Mouse (Mus musculus) cortical plate, adult 2 months (tissue): ENCODE measurements around the gene Nr1d2. TPM values are rescaled to one million over a fixed set of nuclear protein-coding genes. Genes with fewer than 3 reads are reported as not detected.
"Not testable (repeated sequence)": the region's sequence is repeated elsewhere in the genome, so short reads cannot be mapped to it uniquely, and the experiment has no call there.

Source experiments
- H3K27ac ChIP-seq: fragments of 200-500 bp; 2 replicates; pipeline ENCODE4 v1.5.1; 2012; ENCODE audit warnings: low read length, control low read depth, inconsistent platforms; ENCODE audit not compliant: insufficient read depth
- H3K4me1 ChIP-seq: fragments of 200-500 bp; 2 replicates; pipeline ENCODE4 v1.6.1; 2011; ENCODE audit warnings: low read length; ENCODE audit not compliant: control insufficient read depth, insufficient read depth
- H3K4me3 ChIP-seq: fragments of 200-500 bp; 2 replicates; pipeline ENCODE4 v1.5.1; 2011; ENCODE audit warnings: mild to moderate bottlenecking, low read length, control low read depth; ENCODE audit not compliant: insufficient read depth
- CTCF ChIP-seq: fragments of 200-500 bp; IDR thresholded peaks from 2 replicates; pipeline ENCODE4 v1.5.1; 2011; ENCODE audit warnings: mild to moderate bottlenecking, control low read depth, low read length; ENCODE audit not compliant: insufficient read depth; ENCODE audit errors: extremely low read depth
- POLR2A ChIP-seq: fragments of 200-500 bp; IDR thresholded peaks from 2 replicates; pipeline ENCODE4 v1.6.1; 2011; ENCODE audit warnings: mild to moderate bottlenecking, low read length, control low read depth; ENCODE audit not compliant: insufficient read depth; ENCODE audit errors: extremely low read depth
- polyA plus RNA-seq: library from polyadenylated mRNA; depleted of rRNA; stranded (reverse); fragments of >200 nt; gene quantifications from 2 replicates; pipeline ENCODE4 v1.2.3, GENCODE M21; 2012; rRNA removed

The Nr1d2 gene
- 58.5 and 60.2 TPM in 2 replicates for polyA plus RNA-seq

DNA sequence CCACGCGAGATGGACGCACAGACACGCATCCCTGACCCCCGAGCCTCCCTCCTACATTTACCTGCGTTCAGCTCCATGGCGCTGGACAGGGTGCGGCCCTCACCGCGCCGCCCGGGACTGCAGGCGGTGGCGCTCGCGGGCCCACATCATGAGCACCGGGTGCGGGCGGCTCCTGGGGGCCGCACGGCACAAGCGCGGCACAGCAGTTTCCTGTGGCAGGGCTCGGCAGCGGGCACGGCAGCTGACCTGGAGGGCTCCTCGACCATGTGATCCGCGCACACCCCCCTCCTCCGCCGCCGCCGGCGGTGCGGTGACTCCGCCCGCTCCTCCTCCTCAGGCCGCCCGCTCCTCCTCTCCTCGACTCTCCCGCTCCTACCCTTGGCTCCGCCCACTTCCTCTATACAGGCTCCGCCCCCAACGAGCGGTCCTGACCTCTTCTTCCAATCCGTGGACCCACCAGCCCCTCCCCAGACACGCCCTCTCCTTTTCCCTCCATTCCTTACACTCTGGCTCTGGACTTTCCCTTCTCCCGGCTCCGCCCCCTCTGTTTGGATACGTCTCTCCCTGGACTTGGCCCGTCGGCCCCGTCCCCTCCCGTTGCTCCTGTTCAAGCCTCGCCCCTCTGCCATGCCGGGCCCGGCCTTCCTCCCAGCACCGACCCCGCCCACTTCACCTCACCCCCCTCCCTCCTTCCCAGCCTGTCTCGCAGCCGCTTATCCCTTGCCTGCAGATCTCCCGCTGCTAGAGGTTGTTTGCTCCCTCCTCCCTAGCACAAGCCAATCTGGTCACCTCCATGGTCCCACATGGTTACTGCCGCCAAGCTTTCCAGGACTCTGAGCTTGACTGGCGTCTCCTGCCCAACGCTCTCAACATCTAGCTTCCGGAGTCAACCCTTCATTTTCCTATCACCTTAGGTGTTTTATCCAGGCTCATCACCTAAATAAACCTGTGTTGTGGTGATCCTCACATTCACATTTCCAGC, at the start of gene Nr1d2:
Nr1d2 (minus strand) TSS at position 378 of the 982 bp plus-strand sequence.
- Histone ChIP-seq H3K4me3 (peak within 1 kb of the TSS; percentile 73), H3K27ac (peak within 1 kb of the TSS; percentile 100), H3K4me1 (no peaks in the 10 kb centered on the region)
- TF ChIP-seq CTCF (no peak), POLR2A (peak; percentile 46)

- Histone ChIP-seq H3K4me1 (peaks cover 4% of the 10 kb centered on the region; the same call in 1 of the 2 replicates), H3K27ac (no peak overlapping the region), H3K4me3 (no peak overlapping the region)
- TF ChIP-seq POLR2A = no peak
- TF ChIP-seq CTCF = no peak
These were observed 48.5 kb upstream of the Nr1d2 start for GRCm38 (mm10) chr14:18287391-18287790.

DNA sequence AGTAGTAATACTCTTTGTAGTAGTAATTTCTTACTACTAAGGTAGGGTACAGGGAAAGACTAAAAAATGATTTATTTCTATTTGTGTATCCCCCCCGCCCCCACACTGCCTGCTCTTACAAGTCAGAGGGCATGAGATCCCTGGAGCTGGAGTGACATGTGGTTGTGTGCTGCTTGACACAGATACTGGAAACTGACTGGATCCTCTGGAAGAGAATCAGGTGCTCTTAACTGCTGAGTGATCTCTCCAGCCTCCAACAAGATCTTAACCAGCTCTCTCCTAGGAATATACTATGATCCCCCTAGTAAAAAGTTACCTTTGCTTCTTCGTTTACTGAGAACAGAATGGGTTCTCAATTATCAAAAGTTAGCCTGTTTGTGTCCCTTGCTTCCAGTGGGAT, 47.5 kb upstream of the Nr1d2 start:
- H3K27ac ChIP-seq = no peak overlapping the region
- peaks cover 1% of the 10 kb centered on the region; the same call in 1 of the 2 replicates for H3K4me1 ChIP-seq
- TF ChIP-seq POLR2A = no peak
- no peak for TF ChIP-seq CTCF
- no peak overlapping the region for H3K4me3 ChIP-seq

GRCm38 (mm10) chr14:18285476-18285875, 46.5 kb upstream of the Nr1d2 start:
- Histone ChIP-seq H3K27ac (no peak overlapping the region), H3K4me1 (peaks cover 1% of the 10 kb centered on the region; the same call in 1 of the 2 replicates), H3K4me3 (no peak overlapping the region)
- no peak for TF ChIP-seq CTCF
- no peak for TF ChIP-seq POLR2A

GRCm38 (mm10) chr14:18284581-18284980, 45.7 kb upstream of the Nr1d2 start:
- 0 out of 2 replicates have a peak, but pooled peaks have one; percentile 2 for TF ChIP-seq CTCF
- no peak for TF ChIP-seq POLR2A
- Histone ChIP-seq H3K4me3 (no peak overlapping the region), H3K27ac (no peak overlapping the region), H3K4me1 (peaks cover 1% of the 10 kb centered on the region; the same call in 1 of the 2 replicates)

GRCm38 (mm10) chr14:18280375-18280774, 41.4 kb upstream of the Nr1d2 start:
- no peak overlapping the region for H3K4me3 ChIP-seq

GRCm38 (mm10) chr14:18274526-18274925, 35.6 kb upstream of the Nr1d2 start:
- H3K4me1 ChIP-seq = no peaks in the 10 kb centered on the region
- TF ChIP-seq POLR2A (no peak), CTCF (no peak)
- H3K27ac ChIP-seq = no peak overlapping the region

More at GRCm38 (mm10) chr14:18280375-18280774, 41.4 kb upstream of the Nr1d2 start:
- TF ChIP-seq CTCF = no peak
- no peak for TF ChIP-seq POLR2A
- Histone ChIP-seq H3K27ac (no peak overlapping the region), H3K4me1 (peaks cover 1% of the 10 kb centered on the region; the same call in 1 of the 2 replicates)

DNA sequence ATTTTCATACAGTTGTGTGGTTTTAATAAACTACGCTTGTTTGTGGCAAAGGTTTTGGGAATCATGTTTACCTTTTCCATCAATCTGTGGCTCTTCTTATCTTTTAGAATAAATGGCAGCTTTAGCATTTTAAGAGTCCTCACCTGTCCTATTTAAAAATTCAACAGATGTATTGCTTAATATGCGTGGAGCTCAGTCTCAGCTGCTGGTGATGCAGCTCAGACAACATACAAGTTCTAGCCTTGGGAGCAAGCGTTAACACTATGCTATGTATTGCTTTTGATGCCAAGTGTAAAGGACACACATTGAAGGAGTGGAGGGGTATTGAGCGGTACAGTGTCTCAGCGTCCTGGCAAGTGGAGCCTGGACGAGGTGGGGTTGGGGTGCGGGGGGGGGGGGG, 32.7 kb upstream of the Nr1d2 start:
- TF ChIP-seq POLR2A = no peak
- no peak for TF ChIP-seq CTCF
- Histone ChIP-seq H3K4me3 (peak overlapping the region; percentile 69), H3K27ac (no peak overlapping the region), H3K4me1 (no peaks in the 10 kb centered on the region)

More at GRCm38 (mm10) chr14:18274526-18274925, 35.6 kb upstream of the Nr1d2 start:
- H3K4me3 ChIP-seq = no peak overlapping the region

DNA sequence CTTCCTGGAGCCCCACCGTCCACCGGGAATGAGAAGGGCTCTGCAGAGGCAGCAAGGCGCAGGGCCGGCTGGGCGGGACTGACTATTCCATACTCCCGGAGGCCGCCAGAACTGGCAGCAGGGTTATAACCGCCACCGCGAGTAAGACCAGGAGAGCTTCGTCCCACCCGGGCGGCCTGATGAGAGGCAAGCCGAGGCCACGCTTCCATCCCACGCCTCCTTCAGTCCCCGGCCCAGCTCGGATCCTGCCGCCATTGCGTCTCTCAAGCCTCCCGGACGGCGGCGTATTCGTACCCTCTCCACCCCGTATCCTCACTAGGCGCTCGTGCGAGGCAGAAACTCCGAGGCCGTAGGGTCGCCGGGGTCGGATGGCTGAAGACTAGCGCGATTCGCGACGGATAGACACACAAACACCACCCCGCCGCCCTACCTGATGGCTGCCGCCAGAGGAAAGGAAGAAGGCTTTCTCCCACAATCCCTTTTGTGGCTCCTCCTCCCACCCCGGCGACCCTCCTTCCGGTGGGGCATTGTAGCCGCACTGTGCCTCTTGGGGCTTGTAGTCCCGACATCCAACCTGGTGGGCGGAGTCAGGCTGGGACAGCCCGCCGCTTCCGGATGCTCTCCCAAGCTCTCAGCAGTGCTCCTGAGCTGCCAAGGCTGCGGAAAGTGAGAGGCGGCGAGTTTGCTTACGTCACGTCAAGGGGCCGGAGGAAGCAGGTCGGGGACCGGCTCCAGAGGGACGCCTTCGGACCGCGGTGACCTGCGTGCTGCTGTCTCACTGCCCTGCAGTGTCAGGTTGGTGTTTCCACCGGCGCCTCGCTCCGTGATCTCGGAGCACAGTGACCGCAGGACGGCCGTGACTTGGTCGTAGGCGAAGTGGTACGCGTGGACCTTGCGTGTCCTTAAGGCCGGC, 31.9 kb upstream of the Nr1d2 start, which contains the start of the genes Nkiras1 and Rpl15:
Nkiras1 (plus strand) TSS at position 608 of the 913 bp plus-strand sequence.
Rpl15 (minus strand) TSS at position 863 of the 913 bp plus-strand sequence.
- Histone ChIP-seq H3K4me3 (peak within 1 kb of the TSS; percentile 69), H3K4me1 (no peaks in the 10 kb centered on the region), H3K27ac (peak within 1 kb of the TSS; percentile 53)
- peak; percentile 88 for TF ChIP-seq POLR2A
- no peak for TF ChIP-seq CTCF

GRCm38 (mm10) chr14:18269947-18270528, 31.1 kb upstream of the Nr1d2 start:
- Histone ChIP-seq H3K4me3 (peak overlapping the region; percentile 69), H3K27ac (peak overlapping the region; percentile 14; the same call in 1 of the 2 replicates)
- H3K4me1 ChIP-seq = not testable (repeated sequence)
